In the genomic region with DNA sequence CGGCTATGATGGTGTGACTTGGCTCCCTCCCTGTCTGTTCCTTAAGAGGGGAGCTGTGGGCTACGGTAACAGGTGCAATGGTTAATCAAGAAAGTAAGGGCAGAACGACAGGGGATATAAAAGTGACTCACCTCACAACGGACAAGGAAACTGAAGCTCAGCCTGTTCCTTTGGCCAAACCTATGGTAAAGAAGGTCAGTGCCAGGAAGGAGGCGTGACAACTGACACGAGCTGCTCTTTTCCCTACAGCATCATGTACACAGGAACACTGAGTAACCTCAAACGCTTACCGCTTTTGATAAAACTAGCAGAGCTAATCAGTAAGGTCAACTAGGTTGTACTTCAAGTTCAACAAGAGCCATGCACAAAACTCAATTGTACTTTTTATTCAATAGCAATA, we compare ENCODE assay signal across 17 mouse cellular contexts.
"Had no signal": no experiment of that assay in that cellular context is flagged by ENCODE, and none has a peak within 500 bp of the region (broad histone marks: within the 10 kb centered on the region; RNA-seq: fewer than 3 reads in every experiment).

No protein-coding gene starts in this region.

- H3K4me2 ChIP-seq: kidney, embryonic 15.5 days; liver, embryonic 11.5 days; liver, embryonic 15.5 days; midbrain, embryonic 12.5 days; neural tube, embryonic 12.5 days had no signal

- H3K36me3 ChIP-seq: midbrain, embryonic 12.5 days; neural tube, embryonic 12.5 days had no signal

- H3K4me3 ChIP-seq: kidney, embryonic 15.5 days; left cerebral cortex, adult 2 months; limb, embryonic 10.5 days; liver, embryonic 15.5 days; midbrain, embryonic 12.5 days; neural tube, embryonic 12.5 days had no signal

- H3K27me3 ChIP-seq: kidney, embryonic 15.5 days; liver, embryonic 15.5 days; midbrain, embryonic 12.5 days; neural tube, embryonic 12.5 days had no signal

- ATAC-seq: inflammation-experienced regulatory T-cells, adult 6 months; lung, postnatal 0 days; midbrain, embryonic 16.5 days had no signal

- DNase-seq: kidney, adult 2 months; kidney, postnatal 14 days; lung, adult 2 months; lung, postnatal 36 days; right cerebral cortex, postnatal 14 days; thymus, adult 2 months; thymus, postnatal 25 days had no signal

- H3K9ac ChIP-seq: kidney, embryonic 15.5 days; liver, embryonic 15.5 days; midbrain, embryonic 12.5 days; neural tube, embryonic 12.5 days had no signal

- H3K27ac ChIP-seq: kidney, embryonic 15.5 days; left cerebral cortex, adult 2 months; limb, embryonic 10.5 days; liver, embryonic 15.5 days; midbrain, embryonic 12.5 days; neural tube, embryonic 12.5 days had no signal

- H3K4me1 ChIP-seq: kidney, embryonic 15.5 days; limb, embryonic 10.5 days; liver, embryonic 15.5 days; midbrain, embryonic 12.5 days; neural tube, embryonic 12.5 days had no signal

- H3K9me3 ChIP-seq: kidney, embryonic 15.5 days; limb, embryonic 10.5 days; liver, embryonic 15.5 days; midbrain, embryonic 12.5 days; neural tube, embryonic 12.5 days had no signal
